Mouse (Mus musculus): ENCODE measurements at regions not wholly inside any gene's neighbourhood (a gene's known extent, or its start where the extent isn't known, plus 50 kb on each side); places are given as distances from the start of the nearest gene placed in this dataset.

GRCm38 (mm10) chr1:47263611-47264010 is 371.0 kb upstream of the Slc39a10 start:
- TF ChIP-seq CTCF (IDR thresholded peaks at IDR 0.05; ENCODE audit: low read depth, low read length), result no peak
- TF ChIP-seq EP300 (IDR thresholded peaks at IDR 0.05; ENCODE audit: insufficient read depth, low read depth, low read length), result no peak
- no peak for TF ChIP-seq POLR2A (IDR thresholded peaks at IDR 0.05; ENCODE audit: insufficient read depth, low read length)

Data from ES-Bruce4 (cell line).